Mouse (Mus musculus): ENCODE data around the gene Ceacam19. TPM values are rescaled to one million over a fixed set of nuclear protein-coding genes. Genes with fewer than 3 reads are reported as not detected.

Ceacam19 gene
- polyA plus RNA-seq, 1 experiment from 2014 or later = not detected

- Histone ChIP-seq H3K36me3 (no peaks in the 10 kb centered on the region), H3K9me3 (no peaks in the 10 kb centered on the region), H3K9ac (no peak overlapping the region), H3K4me1 (peaks cover 11% of the 10 kb centered on the region), H3K4me3 (no peak overlapping the region), H3K4me2 (no peak overlapping the region), H3K27ac (no peak overlapping the region), H3K27me3 (no peaks in the 10 kb centered on the region)
- peak; percentile 19; the same call in 1 of the 2 replicates for ATAC-seq (ENCODE audit: borderline replicate concordance, extremely low read depth, low FRiP score, low TSS enrichment)
- WGBS = 37% methylated on average over 13 of the region's 13 CpGs
Measured at GRCm38 (mm10) chr7:19875948-19876682, 11.7 kb downstream of the Ceacam19 start.

DNA sequence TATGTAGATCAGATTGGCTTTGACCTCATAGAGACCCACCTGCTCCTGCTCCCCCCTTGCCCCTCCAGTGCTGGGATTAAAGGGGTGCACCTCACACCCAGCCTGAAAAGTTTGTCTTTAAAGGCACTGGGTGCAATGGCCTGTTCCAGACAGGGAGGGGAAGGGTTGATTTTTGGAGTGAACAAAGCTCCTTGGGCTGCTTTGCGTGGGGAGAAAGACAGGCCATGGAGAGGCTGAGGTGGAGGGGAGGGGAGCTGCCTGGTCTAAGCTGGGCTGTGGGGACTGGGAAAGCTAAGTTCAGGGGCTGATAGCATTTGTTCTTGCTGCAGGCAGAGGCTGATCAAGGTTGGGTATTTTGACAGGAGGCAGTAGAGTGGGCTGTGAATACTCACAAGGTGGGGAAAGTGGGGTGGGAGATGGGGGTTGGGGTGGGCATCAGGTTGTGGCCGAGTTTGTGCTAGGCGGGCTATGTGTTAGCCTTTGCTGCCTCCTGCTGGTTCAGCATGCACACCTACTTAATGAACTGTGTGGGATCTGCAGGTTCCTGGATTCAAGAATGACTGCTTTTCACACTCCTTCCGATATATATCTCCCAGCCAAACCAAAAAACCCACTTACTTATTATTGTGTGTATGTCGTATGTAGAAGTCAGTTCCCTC is 15.7 kb downstream of the Ceacam19 start:
- H3K4me2 ChIP-seq = no peak overlapping the region
- H3K27ac ChIP-seq = peak overlapping the region; percentile 15; the same call in 1 of the 2 replicates
- peaks cover 13% of the 10 kb centered on the region for H3K4me1 ChIP-seq
- H3K36me3 ChIP-seq = no peaks in the 10 kb centered on the region
- 0 out of 2 replicates have a peak, but pooled peaks have one; percentile 6 for ATAC-seq (ENCODE audit: borderline replicate concordance, extremely low read depth, low FRiP score, low TSS enrichment)
- no peaks in the 10 kb centered on the region for H3K9me3 ChIP-seq
- H3K27me3 ChIP-seq = no peaks in the 10 kb centered on the region
- WGBS = 33% methylated on average over 5 of the region's 5 CpGs
- no peak overlapping the region for H3K4me3 ChIP-seq
- no peak overlapping the region for H3K9ac ChIP-seq

DNA sequence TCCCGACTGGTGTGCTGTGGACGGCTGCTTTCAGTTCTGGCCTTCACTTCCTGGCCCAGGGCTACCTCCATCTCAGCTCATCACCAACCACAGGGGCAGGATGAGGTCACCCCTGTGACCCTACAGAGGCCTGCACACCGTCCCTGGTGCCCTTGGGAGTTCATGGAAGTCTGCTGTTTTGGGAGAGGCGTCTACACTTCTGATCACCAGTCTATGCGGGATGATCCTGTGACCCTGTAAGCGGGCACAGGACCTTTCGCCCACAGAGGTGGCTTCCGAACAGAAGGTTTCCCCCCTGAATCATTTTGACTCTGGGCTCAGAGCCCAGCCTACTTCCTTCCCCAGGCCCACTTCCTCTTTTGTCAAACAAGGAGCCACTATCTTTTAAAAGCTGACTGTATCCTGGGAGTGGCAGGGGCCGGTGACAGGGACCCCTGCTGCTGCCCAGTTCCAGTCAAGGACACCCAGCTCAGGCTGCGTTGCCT is 16.6 kb downstream of the Ceacam19 start:
- no peak for ATAC-seq (ENCODE audit: borderline replicate concordance, extremely low read depth, low FRiP score, low TSS enrichment)

DNA sequence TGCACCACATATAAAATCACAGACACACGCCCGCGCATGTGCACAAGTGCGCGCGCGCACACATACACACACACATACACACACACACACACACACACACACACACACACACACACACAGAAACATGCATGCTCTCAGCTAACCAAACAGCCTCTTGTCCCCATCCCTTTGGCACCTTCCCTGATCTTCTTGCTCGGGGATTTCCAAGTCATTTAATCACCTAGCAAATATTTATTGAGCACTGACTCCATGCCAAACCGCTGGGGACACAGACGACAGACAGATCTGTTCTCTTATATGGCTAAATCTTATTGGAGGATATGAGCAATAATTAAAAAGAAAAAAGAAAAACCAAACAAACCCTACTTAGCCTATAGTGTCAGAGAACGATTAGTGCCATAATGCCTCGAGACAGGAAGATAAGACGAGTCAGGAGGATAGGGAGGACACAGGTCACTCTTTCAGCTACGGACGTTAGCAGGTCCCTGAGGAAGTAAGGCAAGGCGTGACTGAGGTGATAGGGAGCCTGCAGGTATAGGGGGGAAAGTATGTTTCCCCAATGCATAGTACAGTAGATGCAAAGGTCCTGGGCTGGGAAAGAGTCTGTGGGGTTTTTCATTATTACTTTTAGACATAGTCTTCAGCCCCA is 19.9 kb downstream of the Ceacam19 start:
- Histone ChIP-seq H3K27me3 (no peaks in the 10 kb centered on the region), H3K4me3 (no peak overlapping the region), H3K36me3 (no peaks in the 10 kb centered on the region), H3K9me3 (no peaks in the 10 kb centered on the region), H3K4me1 (peaks cover 8% of the 10 kb centered on the region), H3K4me2 (no peak overlapping the region), H3K27ac (no peak overlapping the region), H3K9ac (no peak overlapping the region)
- no peak for ATAC-seq (ENCODE audit: borderline replicate concordance, extremely low read depth, low FRiP score, low TSS enrichment)
- WGBS = 69% methylated on average over 16 of the region's 16 CpGs

More for the DNA sequence above, 16.6 kb downstream of the Ceacam19 start:
- H3K4me3 ChIP-seq = no peak overlapping the region
- H3K36me3 ChIP-seq = no peaks in the 10 kb centered on the region
- H3K9ac ChIP-seq = no peak overlapping the region
- no peaks in the 10 kb centered on the region for H3K27me3 ChIP-seq
- no peaks in the 10 kb centered on the region for H3K9me3 ChIP-seq
- WGBS = 45% methylated on average over 10 of the region's 10 CpGs
- H3K4me1 ChIP-seq = peaks cover 10% of the 10 kb centered on the region
- H3K4me2 ChIP-seq = 0 out of 2 replicates have a peak overlapping the region, but pooled peaks have one; percentile 10
- peak overlapping the region; percentile 19; the same call in 1 of the 2 replicates for H3K27ac ChIP-seq

DNA sequence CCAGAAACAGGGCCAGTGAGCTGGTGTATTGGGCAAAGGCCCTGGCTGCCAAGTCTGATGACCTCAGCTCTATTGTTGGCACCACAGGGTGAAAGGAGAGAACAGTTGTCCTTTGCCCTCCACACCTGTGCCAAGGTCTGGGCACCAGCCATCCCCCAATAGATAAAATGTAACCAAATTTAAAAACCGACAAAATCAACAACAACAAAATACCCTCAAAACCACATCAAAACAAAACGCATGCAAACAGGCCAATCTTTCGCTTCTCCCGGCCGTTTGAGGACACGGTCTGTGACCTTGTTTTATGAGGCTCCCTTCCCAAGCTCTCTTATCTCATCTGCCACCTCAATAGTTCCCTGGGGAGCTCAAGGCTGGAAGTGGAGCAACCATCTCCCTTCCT is 21.3 kb downstream of the Ceacam19 start:
- Histone ChIP-seq H3K9ac (no peak overlapping the region), H3K27ac (no peak overlapping the region), H3K27me3 (no peaks in the 10 kb centered on the region), H3K4me1 (peaks cover 6% of the 10 kb centered on the region), H3K4me3 (no peak overlapping the region), H3K9me3 (no peaks in the 10 kb centered on the region), H3K36me3 (no peaks in the 10 kb centered on the region), H3K4me2 (no peak overlapping the region)
- 77% methylated on average over 6 of the region's 6 CpGs for WGBS
- no peak for ATAC-seq (ENCODE audit: borderline replicate concordance, extremely low read depth, low FRiP score, low TSS enrichment)

DNA sequence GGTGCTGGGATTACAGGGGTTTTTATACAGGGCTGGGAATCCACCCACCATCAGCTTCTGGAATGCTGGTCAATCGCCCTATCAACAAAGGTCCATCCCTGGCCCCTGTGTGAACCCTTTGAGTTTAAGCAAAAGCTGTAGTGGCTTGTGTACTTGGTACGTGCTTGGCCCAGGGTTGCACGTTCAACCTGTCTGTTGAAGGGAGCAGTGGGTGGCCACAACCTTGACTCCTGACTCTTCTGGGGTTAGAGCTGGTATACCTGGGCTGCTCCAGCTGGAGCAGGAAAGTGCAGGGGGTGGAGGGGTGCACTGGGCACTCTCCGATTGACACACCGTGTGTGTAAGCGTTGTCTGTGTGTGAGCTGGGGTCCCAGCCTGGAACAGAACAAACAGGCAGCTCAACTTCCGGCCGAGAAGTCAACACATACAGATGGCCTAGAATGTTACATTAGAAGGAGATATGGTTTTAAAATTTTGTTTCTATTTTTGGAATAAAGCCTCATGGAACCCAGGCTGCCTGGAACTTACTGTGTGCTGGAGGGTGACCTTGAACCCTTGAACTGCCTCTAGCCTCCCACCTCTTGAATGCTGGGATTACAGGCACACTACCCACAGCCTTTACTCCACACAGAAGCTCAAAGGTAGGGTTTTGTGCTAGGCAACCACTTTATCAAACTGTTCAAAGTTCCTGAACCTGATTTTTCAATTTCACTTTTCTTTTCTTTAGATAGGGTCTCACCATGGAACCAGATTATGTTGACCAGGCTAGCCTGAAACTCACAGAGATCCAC is 22.3 kb downstream of the Ceacam19 start:
- Histone ChIP-seq H3K9me3 (no peaks in the 10 kb centered on the region), H3K4me3 (no peak overlapping the region), H3K27ac (no peak overlapping the region), H3K4me2 (no peak overlapping the region), H3K27me3 (no peaks in the 10 kb centered on the region), H3K36me3 (no peaks in the 10 kb centered on the region), H3K4me1 (no peaks in the 10 kb centered on the region), H3K9ac (no peak overlapping the region)
- WGBS = 64% methylated on average over 8 of the region's 8 CpGs
- no peak for ATAC-seq (ENCODE audit: borderline replicate concordance, extremely low read depth, low FRiP score, low TSS enrichment)

GRCm38 (mm10) chr7:19864241-19864640 is 23.5 kb downstream of the Ceacam19 start:
- Histone ChIP-seq H3K27me3 (no peaks in the 10 kb centered on the region), H3K4me2 (no peak overlapping the region), H3K9me3 (no peaks in the 10 kb centered on the region), H3K9ac (no peak overlapping the region), H3K27ac (no peak overlapping the region), H3K4me1 (no peaks in the 10 kb centered on the region), H3K4me3 (no peak overlapping the region), H3K36me3 (no peaks in the 10 kb centered on the region)
- no peak for ATAC-seq (ENCODE audit: borderline replicate concordance, extremely low read depth, low FRiP score, low TSS enrichment)
- WGBS = 27% methylated on average over 2 of the region's 2 CpGs

GRCm38 (mm10) chr7:19861199-19861598 is 26.6 kb downstream of the Ceacam19 start, which contains the start of gene Ceacam16:
Ceacam16 (minus strand) TSS chr7:19861299.
- no peak for ATAC-seq (ENCODE audit: borderline replicate concordance, extremely low read depth, low FRiP score, low TSS enrichment)
- H3K9me3 ChIP-seq = no peaks in the 10 kb centered on the region
- WGBS = 77% methylated on average over 9 of the region's 9 CpGs
- H3K27me3 ChIP-seq = no peaks in the 10 kb centered on the region
- no peaks in the 10 kb centered on the region for H3K36me3 ChIP-seq
- no peaks in the 10 kb centered on the region for H3K4me1 ChIP-seq
- no peak within 1 kb of the TSS for H3K27ac ChIP-seq
- H3K4me2 ChIP-seq = no peak within 1 kb of the TSS
- H3K9ac ChIP-seq = no peak within 1 kb of the TSS
- no peak within 1 kb of the TSS for H3K4me3 ChIP-seq

- ATAC-seq (ENCODE audit: borderline replicate concordance, extremely low read depth, low FRiP score, low TSS enrichment) = no peak
- H3K4me1 ChIP-seq = no peaks in the 10 kb centered on the region
- H3K4me2 ChIP-seq = no peak overlapping the region
- H3K27ac ChIP-seq = no peak overlapping the region
- no peaks in the 10 kb centered on the region for H3K27me3 ChIP-seq
- no peaks in the 10 kb centered on the region for H3K36me3 ChIP-seq
- no peak overlapping the region for H3K9ac ChIP-seq
- 53% methylated on average over 10 of the region's 10 CpGs for WGBS
- no peak overlapping the region for H3K4me3 ChIP-seq
- no peaks in the 10 kb centered on the region for H3K9me3 ChIP-seq
Measured at GRCm38 (mm10) chr7:19859740-19860139, 28.0 kb downstream of the Ceacam19 start.

- no peaks in the 10 kb centered on the region for H3K36me3 ChIP-seq
- 71% methylated on average over 6 of the region's 6 CpGs for WGBS
- no peak overlapping the region for H3K9ac ChIP-seq
- no peak for ATAC-seq (ENCODE audit: borderline replicate concordance, extremely low read depth, low FRiP score, low TSS enrichment)
- peaks cover 15% of the 10 kb centered on the region for H3K27me3 ChIP-seq
- no peaks in the 10 kb centered on the region for H3K9me3 ChIP-seq
- H3K27ac ChIP-seq = no peak overlapping the region
- no peak overlapping the region for H3K4me3 ChIP-seq
- peaks cover 6% of the 10 kb centered on the region; the same call in 1 of the 2 replicates for H3K4me1 ChIP-seq
- no peak overlapping the region for H3K4me2 ChIP-seq
Measured at GRCm38 (mm10) chr7:19856283-19856682, 31.5 kb downstream of the Ceacam19 start.

DNA sequence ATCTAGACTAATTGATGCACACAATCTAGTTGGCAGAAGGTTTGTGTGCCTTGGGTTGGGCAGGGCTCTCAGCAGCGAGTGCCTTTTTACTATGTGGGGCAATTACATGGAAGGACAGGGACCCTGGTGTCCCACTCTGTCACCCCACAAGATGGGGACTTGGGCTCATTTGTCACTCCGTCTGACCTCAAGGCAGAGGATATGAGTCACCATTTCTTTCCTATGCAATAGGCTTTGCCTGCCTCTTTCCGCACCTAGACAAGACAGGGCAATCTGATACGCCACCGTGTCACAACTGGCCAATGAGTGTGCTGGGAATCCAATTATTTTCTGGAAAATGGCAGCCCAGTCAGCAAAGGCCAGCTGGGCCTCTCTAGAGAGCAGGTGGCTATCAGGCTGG is 32.1 kb downstream of the Ceacam19 start:
- no peak overlapping the region for H3K27ac ChIP-seq
- H3K27me3 ChIP-seq = peaks cover 18% of the 10 kb centered on the region
- no peak overlapping the region for H3K4me2 ChIP-seq
- no peak for ATAC-seq (ENCODE audit: borderline replicate concordance, extremely low read depth, low FRiP score, low TSS enrichment)
- no peak overlapping the region for H3K9ac ChIP-seq
- H3K9me3 ChIP-seq = no peaks in the 10 kb centered on the region
- H3K36me3 ChIP-seq = no peaks in the 10 kb centered on the region
- 77% methylated on average over 5 of the region's 5 CpGs for WGBS
- no peak overlapping the region for H3K4me3 ChIP-seq
- peaks cover 6% of the 10 kb centered on the region; the same call in 1 of the 2 replicates for H3K4me1 ChIP-seq
